Mouse (Mus musculus) gastrocnemius, postnatal 10 days (tissue): ENCODE data around the gene Actl9. TPM values are rescaled to one million over a fixed set of nuclear protein-coding genes. Genes with fewer than 3 reads are reported as not detected.
A peak's percentile ranks its signal among the peaks of the same experiment; 100 is the strongest.

Source experiments
- DNase-seq: peaks from one replicate; pipeline ENCODE4 v3.0.0; 2021; ENCODE audit warnings: mixed read lengths
- long read RNA-seq, 2 experiments: library from polyadenylated mRNA; stranded (forward); transcript quantifications; one replicate each; pipeline ENCODE4 v2.0.0; 2021
- total RNA-seq, 2 experiments: library from RNA; stranded (reverse); gene quantifications; 2 replicates each; pipeline ENCODE4 v1.2.3; 2021

Actl9 gene
- not detected for total RNA-seq
- long read RNA-seq, experiment 1 = 0 reads
- long read RNA-seq, experiment 2 = 0 reads

DNA sequence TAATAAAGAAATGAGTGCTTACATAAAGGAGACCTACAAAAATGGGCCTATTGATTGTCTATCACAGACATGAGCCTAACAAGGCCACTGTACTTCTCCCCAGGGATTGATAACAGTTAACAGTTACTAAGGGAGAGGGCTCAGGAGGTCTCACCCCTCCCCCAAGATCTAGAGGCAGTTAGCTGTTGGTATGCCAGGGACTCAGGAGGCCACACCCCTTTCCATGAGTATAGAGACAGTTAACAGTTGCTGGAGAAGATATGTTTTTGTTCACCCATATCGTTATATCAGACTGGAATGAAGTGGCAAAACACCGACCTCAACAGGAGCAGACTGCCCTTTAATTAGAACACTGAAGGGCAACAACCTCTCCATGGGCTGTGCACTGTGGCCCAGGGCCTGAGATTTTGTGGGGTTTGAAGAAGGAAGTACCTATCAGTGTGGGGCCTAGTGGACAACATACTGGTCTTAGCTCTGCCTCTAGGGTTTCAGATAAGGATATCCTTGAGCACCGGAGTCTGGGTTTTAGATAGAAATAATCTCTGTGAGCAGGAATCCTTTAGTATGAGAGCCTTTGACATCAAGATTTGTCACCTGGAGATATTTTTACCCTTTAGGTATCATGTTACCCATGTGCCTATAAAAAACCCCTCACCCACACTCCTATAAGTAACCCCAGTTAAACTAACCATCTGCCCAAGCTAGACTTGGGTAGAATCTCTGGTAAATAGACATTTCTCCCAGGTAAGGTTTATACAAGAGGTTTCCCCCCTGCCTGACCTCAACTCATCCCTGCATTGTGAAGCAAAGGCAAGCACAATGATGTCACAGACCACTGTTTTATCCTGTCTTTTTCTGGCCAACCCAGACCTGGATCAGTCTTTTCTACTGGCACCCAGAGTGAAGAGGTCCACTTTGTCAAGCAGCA is at the start of gene Actl9:
TSS of gene Actl9 (plus strand) at position 878 of the 928 bp plus-strand sequence.
- no peak for DNase-seq

GRCm38 (mm10) chr17:33385705-33386104 is 47.0 kb upstream of the Actl9 start:
- no peak for DNase-seq

DNA sequence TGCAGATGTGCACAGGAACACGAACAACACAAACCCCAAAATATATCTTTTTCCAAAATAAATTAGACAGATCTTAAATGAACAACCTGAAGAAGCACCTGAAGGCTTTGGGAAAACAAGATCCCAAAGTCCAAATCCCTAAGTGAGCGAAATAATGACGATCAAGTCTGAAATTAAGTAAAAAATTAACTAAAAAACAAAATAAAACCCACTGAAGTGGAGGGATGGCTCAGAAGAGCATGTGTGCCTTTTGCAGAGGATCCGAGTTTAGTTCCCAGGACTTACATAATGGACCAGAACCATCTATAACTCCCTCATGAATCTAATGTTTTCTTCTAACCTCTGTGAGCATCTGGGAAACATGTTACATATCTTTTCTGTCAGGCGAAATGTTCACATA is 40.4 kb upstream of the Actl9 start:
- no peak for DNase-seq

- peak; percentile 73 for DNase-seq
Observed at GRCm38 (mm10) chr17:33394182-33395034, 38.3 kb upstream of the Actl9 start, which contains the start of gene Zfp101. Zfp101 (minus strand) TSS chr17:33394641.

DNA sequence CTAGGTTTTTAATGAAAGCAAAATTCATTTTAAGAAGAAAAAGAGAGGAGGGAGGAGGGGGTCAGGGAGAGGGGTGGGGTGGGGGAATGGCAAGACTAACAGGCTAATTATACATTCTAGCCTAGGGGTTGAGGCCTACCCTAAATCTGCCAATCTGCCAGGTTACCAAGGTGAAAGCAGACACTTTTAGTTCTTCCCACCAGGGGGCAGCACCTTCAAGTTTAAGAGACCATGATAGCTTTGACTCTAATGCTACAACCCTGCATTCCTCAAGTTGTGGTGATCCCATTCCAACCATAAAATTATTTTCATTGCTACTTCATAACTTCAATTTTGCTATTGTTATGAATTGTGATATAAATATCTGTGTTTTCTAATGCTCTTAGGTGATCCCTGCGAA is 6.5 kb downstream of the Actl9 start:
- peak; percentile 75 for DNase-seq

- DNase-seq = no peak
Observed at GRCm38 (mm10) chr17:33439922-33440321, 7.2 kb downstream of the Actl9 start.

- DNase-seq = no peak
Observed at GRCm38 (mm10) chr17:33441159-33441558, 8.5 kb downstream of the Actl9 start.

- DNase-seq = no peak
Observed at GRCm38 (mm10) chr17:33456631-33457030, 23.9 kb downstream of the Actl9 start.

DNA sequence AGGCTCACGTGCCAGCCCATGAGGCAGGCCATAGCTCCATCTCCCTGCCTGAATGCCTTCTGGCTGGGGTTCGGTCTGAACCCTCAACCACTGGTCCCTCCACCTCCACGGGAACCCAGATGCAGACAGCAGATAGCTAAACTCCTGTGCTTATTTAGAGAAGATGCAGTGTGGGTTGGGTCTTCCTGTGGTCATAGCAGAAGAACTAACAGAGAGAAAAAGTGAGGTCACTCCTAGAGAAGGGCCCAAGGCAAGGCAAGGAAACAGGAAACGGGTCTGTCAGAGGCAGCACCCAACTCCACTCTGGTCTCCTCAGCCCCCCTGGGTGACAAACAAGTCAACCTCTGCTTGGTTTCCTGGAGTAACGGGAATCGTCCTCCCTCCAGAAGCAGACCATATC is 38.5 kb downstream of the Actl9 start:
- no peak for DNase-seq

Other genes with a start within 250 kb of the Actl9 start
- not detected for gene Olfr239, start 241.6 kb upstream of the Actl9 start, total RNA-seq
- gene Olfr1564, start 211.2 kb upstream of the Actl9 start, total RNA-seq = under 1 TPM; 0.27 to 0.38 TPM
- gene Zfp955a, start 177.8 kb upstream of the Actl9 start, total RNA-seq = 1 to 10 TPM; 5.0 to 5.9 TPM
- gene Olfr63, start 168.2 kb upstream of the Actl9 start, total RNA-seq = not detected
- gene Zfp955b, start 143.4 kb upstream of the Actl9 start, total RNA-seq = 10 to 100 TPM; 13.2 to 16.3 TPM
- gene Zfp81, start 74.0 kb upstream of the Actl9 start, total RNA-seq = 1 to 10 TPM; 6.8 to 7.9 TPM
- gene Zfp101, start 38.3 kb upstream of the Actl9 start, total RNA-seq = 1 to 10 TPM; 5.6 to 7.3 TPM
- 10 to 100 TPM; 24.1 to 44.4 TPM for gene Adamts10, start 91.3 kb downstream of the Actl9 start, total RNA-seq
- 1 to 10 TPM; 1.2 to 2.5 TPM for gene Myo1f, start 122.8 kb downstream of the Actl9 start, total RNA-seq
- 10 to 100 TPM; 18.1 to 21.5 TPM for gene Zfp414, start 196.2 kb downstream of the Actl9 start, total RNA-seq
- gene Pram1, start 205.2 kb downstream of the Actl9 start, total RNA-seq = under 1 TPM; 0.40 to 0.54 TPM